Mouse (Mus musculus): ENCODE data around the gene Pycr1.

DNA sequence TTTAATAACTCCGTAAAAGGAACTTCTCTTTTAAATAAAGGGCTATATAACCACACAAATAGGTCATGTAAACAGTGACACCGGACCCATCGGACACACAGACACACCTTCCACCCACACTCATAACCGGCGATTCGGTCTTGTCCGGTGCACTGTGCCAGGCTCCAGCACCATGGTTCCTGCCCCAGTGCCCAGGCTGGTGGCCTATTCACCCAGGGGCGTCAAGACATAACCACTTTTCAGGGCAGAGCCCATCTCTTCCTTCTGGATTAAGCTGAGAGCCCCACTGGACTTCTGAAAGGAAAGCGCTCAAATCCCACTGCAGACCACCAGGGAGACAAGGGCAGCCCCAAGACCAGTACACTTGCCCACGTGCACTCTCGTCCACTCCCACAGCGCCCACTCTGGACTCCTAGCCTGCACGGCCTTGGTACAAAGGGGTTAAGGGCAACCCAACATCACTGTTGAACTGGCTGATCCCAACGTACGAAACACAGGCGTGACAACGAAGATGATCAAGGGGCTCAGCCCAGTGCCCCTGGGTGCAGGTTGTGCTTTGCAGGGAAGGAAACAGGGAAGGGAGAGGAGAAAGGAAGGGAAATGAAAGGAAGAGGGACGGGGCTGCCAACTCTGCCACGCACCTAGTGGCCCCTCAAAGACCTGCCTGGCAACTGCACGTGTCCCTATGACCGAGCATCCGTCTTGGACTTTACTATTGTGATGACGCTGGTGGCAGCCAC, 14.8 kb downstream of the Pycr1 start:
- TF ChIP-seq CTCF (IDR thresholded peaks at IDR 0.05; ENCODE audit: low read depth, low read length) = no peak
- no peak for TF ChIP-seq POLR2A (IDR thresholded peaks at IDR 0.05; ENCODE audit: insufficient read depth, low read length)

Measured in ES-Bruce4 (cell line).